Mouse (Mus musculus): Measurements from ENCODE around the gene Olfr1175-ps. TPM values are rescaled to one million over a fixed set of nuclear protein-coding genes. Genes with fewer than 3 reads are reported as not detected.

Olfr1175-ps gene
- polyA plus RNA-seq, 1 experiment = not detected

Other genes starting within 250 kb of the Olfr1175-ps start
- not detected for gene Olfr1164, start 233.2 kb downstream of the Olfr1175-ps start, polyA plus RNA-seq (2012; fragmentation: generic; extraction: Trizol)
- not detected for gene Olfr1166, start 198.9 kb downstream of the Olfr1175-ps start, polyA plus RNA-seq (2012; fragmentation: generic; extraction: Trizol)
- not detected for gene Olfr1167, start 172.0 kb downstream of the Olfr1175-ps start, polyA plus RNA-seq (2012; fragmentation: generic; extraction: Trizol)
- not detected for gene Olfr1168, start 145.3 kb downstream of the Olfr1175-ps start, polyA plus RNA-seq (2012; fragmentation: generic; extraction: Trizol)
- not detected for gene Olfr1170, start 98.9 kb downstream of the Olfr1175-ps start, polyA plus RNA-seq (2012; fragmentation: generic; extraction: Trizol)
- not detected for gene Olfr1173, start 47.3 kb downstream of the Olfr1175-ps start, polyA plus RNA-seq (2012; fragmentation: generic; extraction: Trizol)
- gene Olfr1174-ps, start 12.1 kb downstream of the Olfr1175-ps start, polyA plus RNA-seq (2012; fragmentation: generic; extraction: Trizol) = not detected
- gene Olfr1176, start 9.5 kb upstream of the Olfr1175-ps start, polyA plus RNA-seq (2012; fragmentation: generic; extraction: Trizol) = not detected
- gene Olfr1177-ps, start 19.3 kb upstream of the Olfr1175-ps start, polyA plus RNA-seq (2012; fragmentation: generic; extraction: Trizol) = not detected
- not detected for gene Olfr1178, start 59.8 kb upstream of the Olfr1175-ps start, polyA plus RNA-seq (2012; fragmentation: generic; extraction: Trizol)
- gene Olfr1179, start 79.2 kb upstream of the Olfr1175-ps start, polyA plus RNA-seq (2012; fragmentation: generic; extraction: Trizol) = not detected
- gene Olfr1180, start 91.9 kb upstream of the Olfr1175-ps start, polyA plus RNA-seq (2012; fragmentation: generic; extraction: Trizol) = not detected
- gene Olfr1181, start 99.0 kb upstream of the Olfr1175-ps start, polyA plus RNA-seq (2012; fragmentation: generic; extraction: Trizol) = not detected
- not detected for gene Gm13757, start 121.9 kb upstream of the Olfr1175-ps start, polyA plus RNA-seq (2012; fragmentation: generic; extraction: Trizol)
- gene Olfr1183, start 127.7 kb upstream of the Olfr1175-ps start, polyA plus RNA-seq (2012; fragmentation: generic; extraction: Trizol) = not detected
- gene Olfr1184, start 156.4 kb upstream of the Olfr1175-ps start, polyA plus RNA-seq (2012; fragmentation: generic; extraction: Trizol) = not detected
- not detected for gene Olfr1185-ps1, start 166.1 kb upstream of the Olfr1175-ps start, polyA plus RNA-seq (2012; fragmentation: generic; extraction: Trizol)
- not detected for gene Olfr1186, start 191.3 kb upstream of the Olfr1175-ps start, polyA plus RNA-seq (2012; fragmentation: generic; extraction: Trizol)
- gene Olfr1188, start 229.7 kb upstream of the Olfr1175-ps start, polyA plus RNA-seq (2012; fragmentation: generic; extraction: Trizol) = not detected